Mouse (Mus musculus) gastrocnemius, postnatal 36 days (tissue): ENCODE measurements around the gene Lsm12. TPM values are rescaled to one million over a fixed set of nuclear protein-coding genes. Genes with fewer than 3 reads are reported as not detected.
A peak's percentile ranks its signal among the peaks of the same experiment; 100 is the strongest.
"Not testable (repeated sequence)": the region's sequence is repeated elsewhere in the genome, so short reads cannot be mapped to it uniquely, and the experiment has no call there.

ENCODE experiments used
- DNase-seq, 2 experiments: peaks; one replicate each; pipeline ENCODE4 v3.0.0; 2022
- intact Hi-C: fragments of 180-260 bp; cut with DNase I; formaldehyde crosslinking; loops from one replicate; pipeline ENCODE4 v1.15.1; 2025
- total RNA-seq, 2 experiments: library from RNA; stranded (reverse); gene quantifications; 2 replicates each; pipeline ENCODE4 v1.2.3; 2021

Gene Lsm12
- total RNA-seq, 2 experiments from 2014 or later, result 86.6 to 89.2 TPM

DNA sequence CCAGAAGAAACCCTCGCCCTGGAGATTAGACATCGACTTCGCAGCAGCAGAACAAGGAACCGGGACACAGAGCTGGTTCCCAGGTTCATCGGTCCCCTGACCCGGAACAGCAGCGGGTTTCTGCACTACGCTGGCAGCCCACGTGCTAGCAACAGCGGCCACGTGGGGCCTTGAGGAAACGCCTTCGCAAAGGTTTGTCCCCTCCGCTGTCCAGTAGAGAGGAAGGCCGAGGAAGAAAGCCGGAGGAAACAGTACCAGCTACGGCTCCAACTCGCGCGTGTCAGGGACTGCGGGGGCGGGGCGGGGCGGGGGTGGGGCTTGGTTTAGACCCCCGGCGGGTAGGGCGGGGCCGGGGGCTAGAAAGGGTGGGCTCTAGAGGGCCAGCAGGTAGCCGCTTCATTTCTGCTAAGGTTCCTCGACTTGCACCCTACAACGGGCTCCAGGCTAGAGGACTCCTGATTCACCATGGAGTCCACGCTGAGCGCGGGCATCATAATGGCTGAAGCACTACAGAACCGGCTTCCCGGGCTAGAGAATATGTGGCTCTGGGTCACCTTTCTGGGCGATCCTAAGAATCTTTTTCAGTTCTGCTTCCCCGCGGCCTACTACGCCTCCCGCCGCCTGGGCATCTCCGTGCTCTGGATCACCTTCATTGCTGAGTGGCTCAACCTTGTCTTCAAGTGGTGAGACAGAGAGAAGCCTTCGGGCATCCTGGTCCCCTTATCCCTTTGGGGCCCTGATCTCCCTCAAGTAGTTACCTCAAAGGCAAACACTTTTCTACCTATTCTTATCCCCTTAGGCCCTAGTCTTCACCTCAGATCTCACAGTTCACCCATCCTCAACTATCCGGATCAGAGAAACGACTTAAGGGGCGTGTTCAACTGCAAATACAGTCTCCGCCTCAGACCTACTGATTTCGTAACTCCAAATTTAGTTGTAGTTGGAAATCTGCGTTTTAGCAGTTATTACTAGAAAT is 4.7 kb upstream of the Lsm12 start, which contains the start of gene G6pc3:
Gene G6pc3 (plus strand): TSS at position 160 of the 976 bp plus-strand sequence.
- intact Hi-C loops, result loop anchor here (2.0 kb wide), 1 partner anchor 59 kb away; the partner anchor contains the start of gene BC030867
- peak; percentile 84 to 85 for DNase-seq

GRCm38 (mm10) chr11:102188980-102189379 is 3.9 kb upstream of the Lsm12 start:
- intact Hi-C loops, result loop anchor here (2.0 kb wide), 1 partner anchor 60 kb away; the partner anchor contains the start of gene BC030867
- no peak for DNase-seq

- intact Hi-C loops, result no loop called here
- no peak for DNase-seq
Observed at GRCm38 (mm10) chr11:102186235-102186634, 1.1 kb upstream of the Lsm12 start.

GRCm38 (mm10) chr11:102185677-102186076 is 581 bp upstream of the Lsm12 start:
- DNase-seq, result no peak
- intact Hi-C loops, result no loop called here

DNA sequence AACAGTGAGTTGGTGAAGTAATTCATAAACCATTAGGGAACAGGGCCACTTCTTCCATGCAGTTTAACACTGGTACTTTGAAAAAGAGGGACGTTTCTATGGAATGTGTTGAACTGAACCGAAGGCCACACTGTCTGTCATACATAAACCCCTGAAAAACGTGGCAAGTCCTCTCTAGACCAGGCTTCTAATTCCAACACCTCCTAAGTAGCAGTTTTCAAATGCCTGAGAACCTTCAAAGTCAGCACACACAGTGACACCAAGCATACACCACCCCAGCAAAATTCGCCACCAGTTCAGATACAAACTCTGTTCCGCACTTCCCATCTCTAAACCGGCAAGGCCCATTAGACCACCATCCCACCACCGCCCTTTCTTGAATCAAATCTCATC is 847 bp downstream of the Lsm12 start:
- intact Hi-C loops, result no loop called here

DNA sequence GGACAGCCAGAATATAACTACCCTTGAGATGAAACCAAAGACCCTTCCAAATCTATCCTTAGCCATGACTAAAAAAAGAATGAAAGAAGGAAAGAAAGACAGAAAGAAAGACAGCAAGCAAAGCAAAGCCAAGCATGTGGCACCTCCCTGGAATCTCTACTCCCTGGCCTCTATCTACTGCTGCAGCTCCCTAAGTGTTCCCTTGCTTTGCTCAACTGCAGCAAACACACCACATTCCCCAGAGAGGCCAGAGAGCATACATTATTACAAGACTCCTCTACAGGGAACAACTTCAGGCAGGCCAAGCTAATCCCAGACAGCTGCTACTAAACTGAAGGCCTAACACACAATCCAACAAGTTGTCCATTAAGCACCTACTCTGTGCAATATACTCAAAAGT is 5.3 kb downstream of the Lsm12 start:
- DNase-seq, result no peak
- intact Hi-C loops, result no loop called here

More for the DNA sequence above, 847 bp downstream of the Lsm12 start:
- no peak for DNase-seq

DNA sequence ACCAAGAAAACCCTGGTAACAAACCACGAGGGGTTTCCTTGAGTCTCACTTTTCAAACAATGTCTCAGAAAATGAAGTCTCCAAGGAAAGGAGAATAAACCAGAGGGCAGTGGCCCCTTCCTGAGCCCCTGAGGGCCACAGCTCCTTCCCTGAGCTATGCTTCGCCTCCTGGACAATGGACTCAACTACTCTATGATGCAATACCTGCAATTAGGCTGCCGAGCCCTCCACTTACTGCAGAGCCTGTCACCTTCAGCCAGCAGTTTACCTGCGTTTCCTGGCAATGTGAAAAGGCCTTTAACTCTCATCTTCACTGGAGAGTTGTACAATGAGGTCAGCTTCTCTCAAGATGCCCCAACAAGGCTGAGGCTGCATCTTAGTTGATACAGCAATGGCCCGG is 16.4 kb downstream of the Lsm12 start:
- DNase-seq, result no peak
- intact Hi-C loops, result no loop called here

- no peak for DNase-seq
- intact Hi-C loops, result no loop called here
Observed at GRCm38 (mm10) chr11:102167539-102167938, 17.6 kb downstream of the Lsm12 start.

DNA sequence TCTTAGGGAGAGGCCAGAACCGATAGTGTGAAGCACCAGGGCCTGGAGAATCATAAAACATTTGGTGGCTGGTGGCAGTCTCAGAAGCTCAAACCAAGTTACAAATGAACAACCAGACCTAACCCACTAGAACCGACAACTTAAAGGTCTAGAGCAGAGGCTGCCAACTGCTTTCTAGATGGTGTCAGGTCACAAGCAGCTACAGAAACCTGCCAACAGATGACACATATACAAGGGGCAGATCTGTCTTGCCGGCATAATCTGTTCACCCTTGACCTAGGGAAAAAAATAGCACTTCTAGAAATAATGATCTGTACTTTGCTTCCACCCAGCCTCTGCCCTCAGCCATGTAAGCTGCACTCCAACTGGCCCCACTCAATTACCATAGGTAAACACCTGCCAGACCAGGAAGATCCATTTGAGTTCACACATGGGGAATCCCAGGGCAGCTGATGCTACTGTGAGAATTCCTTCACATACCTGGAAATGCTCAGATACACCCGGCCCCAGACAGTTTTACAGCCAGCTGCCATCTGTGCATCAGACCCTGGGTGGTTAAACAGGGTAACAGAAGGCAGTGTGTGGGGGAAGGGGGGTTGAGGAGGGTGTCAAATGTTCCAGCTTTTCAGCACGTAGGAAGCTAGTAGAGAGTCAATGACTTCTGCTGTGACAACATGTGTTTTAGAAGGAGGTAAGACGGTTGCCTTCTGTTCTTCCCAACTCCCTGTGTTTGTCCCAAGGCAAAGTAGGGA is 18.9 kb downstream of the Lsm12 start:
- intact Hi-C loops, result no loop called here
- no peak for DNase-seq

- intact Hi-C loops, result no loop called here
- no peak for DNase-seq
Observed at GRCm38 (mm10) chr11:102159781-102160180, 25.3 kb downstream of the Lsm12 start.

- intact Hi-C loops, result not testable (repeated sequence)
Observed at GRCm38 (mm10) chr11:102158024-102158423, 27.1 kb downstream of the Lsm12 start.

DNA sequence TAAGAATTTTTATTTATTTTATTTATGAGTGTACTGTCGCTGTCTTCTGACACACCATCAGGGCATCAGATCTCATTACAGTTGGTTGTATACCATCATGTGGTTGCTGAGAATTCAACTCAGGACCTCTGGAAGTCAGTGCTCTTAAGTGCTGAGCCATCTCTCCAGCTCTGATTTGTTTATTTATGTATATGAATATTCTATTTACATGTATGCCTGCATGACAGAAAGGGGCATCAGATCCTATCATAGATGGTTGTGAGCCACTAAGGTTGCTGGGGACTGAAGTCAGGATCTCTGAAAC is 28.4 kb downstream of the Lsm12 start:
- intact Hi-C loops, result no loop called here
- DNase-seq, result no peak

More at GRCm38 (mm10) chr11:102158024-102158423, 27.1 kb downstream of the Lsm12 start:
- DNase-seq, result not testable (repeated sequence)

- intact Hi-C loops, result no loop called here
- peak; percentile 86 to 88 for DNase-seq
Observed at GRCm38 (mm10) chr11:102156039-102156785, 28.9 kb downstream of the Lsm12 start, which contains the start of gene Tmem101. Gene Tmem101 (minus strand): TSS chr11:102156404.

DNA sequence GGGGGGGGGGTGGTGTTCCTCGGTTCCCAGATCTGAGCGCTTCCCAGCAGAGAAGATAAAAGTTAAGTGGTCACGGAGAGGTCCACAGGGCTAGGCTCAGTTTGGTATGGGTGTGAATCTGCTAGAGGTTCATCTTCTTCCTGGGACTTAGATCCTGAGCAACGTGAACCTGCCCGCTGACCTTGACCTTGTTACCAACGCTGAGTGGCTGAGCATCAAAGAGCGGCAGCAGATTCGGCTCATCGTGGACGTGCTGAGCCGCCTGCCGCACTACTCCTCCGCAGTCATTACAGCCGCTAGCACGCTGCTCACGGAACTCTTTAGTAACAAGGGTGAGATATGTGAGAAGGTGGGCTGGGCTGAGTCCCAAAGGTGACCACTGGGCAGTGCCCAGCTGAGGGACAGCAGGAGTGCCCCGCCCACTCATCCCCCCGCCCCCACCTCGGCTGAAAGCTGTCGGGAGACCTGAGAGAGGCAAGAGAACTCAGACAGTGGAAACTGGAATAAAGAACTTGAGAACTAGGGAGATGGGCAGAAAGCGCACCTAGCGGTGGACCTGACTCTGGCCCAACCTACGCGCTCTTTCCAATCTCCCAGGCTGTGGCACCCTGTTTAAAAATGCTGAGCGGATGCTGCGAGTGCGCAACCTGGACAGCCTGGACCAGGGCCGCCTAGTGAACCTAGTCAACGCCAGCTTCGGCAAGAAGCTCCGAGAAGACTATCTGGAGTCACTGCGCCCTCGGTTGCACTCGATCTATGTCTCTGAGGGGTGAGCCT is 37.7 kb downstream of the Lsm12 start:
- DNase-seq, result no peak
- intact Hi-C loops, result no loop called here

GRCm38 (mm10) chr11:102146531-102146930 is 38.6 kb downstream of the Lsm12 start:
- no peak for DNase-seq
- intact Hi-C loops, result no loop called here

DNA sequence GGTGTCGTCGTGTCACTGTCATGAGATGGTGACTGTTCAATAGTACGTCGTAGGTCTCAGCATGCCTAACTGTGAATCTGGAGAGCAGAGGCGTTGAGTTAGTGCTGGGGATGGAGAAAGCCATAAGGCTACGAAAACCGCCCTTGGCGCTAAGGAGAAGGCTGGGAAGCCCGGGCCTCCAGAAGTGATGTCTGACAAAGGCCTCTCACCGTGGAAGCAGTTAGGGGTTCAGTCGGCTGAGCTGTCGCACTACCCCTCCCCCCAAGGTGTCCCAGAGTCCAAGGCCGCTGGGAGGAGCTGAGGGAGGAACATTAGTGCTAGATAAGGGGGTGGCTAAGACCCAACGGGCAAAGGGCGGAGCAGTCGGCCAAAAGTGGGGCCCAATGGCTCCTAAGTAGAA is 39.1 kb downstream of the Lsm12 start:
- DNase-seq, result no peak
- intact Hi-C loops, result no loop called here

GRCm38 (mm10) chr11:102145471-102146001 is 39.6 kb downstream of the Lsm12 start, which contains the start of gene Nags:
Gene Nags (plus strand): TSS chr11:102145513.
- no peak for DNase-seq

DNA sequence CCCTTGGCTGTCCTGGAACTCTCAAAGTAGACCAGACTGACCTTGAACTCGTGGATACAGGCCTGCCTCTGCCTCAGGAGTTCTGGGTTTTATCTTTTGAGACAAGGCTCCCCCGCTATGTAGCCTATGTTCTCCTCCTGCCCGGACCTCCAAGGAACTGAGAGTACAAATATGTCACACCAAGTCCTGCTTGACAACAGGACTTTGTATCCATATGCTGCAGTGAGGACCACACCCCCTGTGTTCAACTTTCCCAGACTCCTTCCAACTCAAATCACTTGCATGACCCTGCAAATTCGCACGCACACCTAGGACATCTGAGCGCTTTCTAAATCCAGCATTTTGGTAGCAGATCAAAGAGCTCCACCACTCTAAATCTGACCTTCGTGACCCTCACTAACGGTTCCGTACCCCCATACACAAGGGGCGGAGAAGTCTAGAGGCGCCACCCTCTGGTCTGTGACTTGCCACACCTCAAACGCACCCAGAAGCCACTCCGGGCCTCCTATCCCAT is 40.1 kb downstream of the Lsm12 start:
- intact Hi-C loops, result no loop called here
- DNase-seq, result no peak

More at GRCm38 (mm10) chr11:102145471-102146001, 39.6 kb downstream of the Lsm12 start, which contains the start of gene Nags:
- intact Hi-C loops, result no loop called here

DNA sequence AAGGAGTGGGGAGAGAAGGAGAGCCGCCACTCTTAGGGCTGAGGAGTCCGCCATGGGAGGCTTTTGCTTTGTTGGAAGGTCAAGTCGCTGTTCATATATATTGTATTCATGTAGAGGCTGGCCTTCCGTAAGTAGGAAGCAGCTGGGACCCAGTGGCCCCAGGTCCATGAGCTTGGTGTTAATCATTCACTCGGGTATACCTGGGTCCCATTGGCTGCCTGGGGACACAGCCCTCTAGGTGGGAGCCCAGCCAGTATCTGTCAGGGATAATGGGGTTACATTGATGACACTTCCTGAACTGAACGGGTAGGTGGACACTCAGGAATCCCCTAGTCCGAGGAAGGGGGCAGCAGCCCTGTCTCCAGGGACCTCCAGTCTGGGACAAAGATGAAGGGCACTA is 42.7 kb downstream of the Lsm12 start:
- no peak for DNase-seq
- intact Hi-C loops, result no loop called here
